Mouse (Mus musculus) CD4-positive naive resting alpha-beta T cell, adult 57 days (primary cell): ENCODE measurements around the gene Ccdc146. TPM values are rescaled to one million over a fixed set of nuclear protein-coding genes. Genes with fewer than 3 reads are reported as not detected.

Experiments
- total RNA-seq: library from RNA; stranded (reverse); gene quantifications from one replicate; pipeline ENCODE4 v1.2.4, GENCODE M21; 2023

Ccdc146 gene
- total RNA-seq: not detected

GRCm38 (mm10) chr5:21424614-21425602, at the start of gene Ccdc146, which contains the start of gene Fam185a:
Ccdc146 (minus strand) TSS chr5:21424677.
Fam185a (plus strand) TSS chr5:21424958.

GRCm38 (mm10) chr5:21372493-21373179, 51.8 kb downstream of the Ccdc146 start, which contains the start of gene Fgl2:
Fgl2 (plus strand) TSS chr5:21372642.

Other genes starting within 250 kb of the Ccdc146 start
- 10.6 TPM for gene Gsap, start 238.4 kb downstream of the Ccdc146 start, total RNA-seq
- gene Fgl2, start 52.0 kb downstream of the Ccdc146 start, total RNA-seq: 2.0 TPM
- 3.6 TPM for gene Fam185a, start 281 bp upstream of the Ccdc146 start, total RNA-seq
- not detected for gene Lrrc17, start 118.9 kb upstream of the Ccdc146 start, total RNA-seq
- not detected for gene Fbxl13, start 221.0 kb upstream of the Ccdc146 start, total RNA-seq
- gene Armc10, start 221.1 kb upstream of the Ccdc146 start, total RNA-seq: 34.0 TPM